In the genomic region with DNA sequence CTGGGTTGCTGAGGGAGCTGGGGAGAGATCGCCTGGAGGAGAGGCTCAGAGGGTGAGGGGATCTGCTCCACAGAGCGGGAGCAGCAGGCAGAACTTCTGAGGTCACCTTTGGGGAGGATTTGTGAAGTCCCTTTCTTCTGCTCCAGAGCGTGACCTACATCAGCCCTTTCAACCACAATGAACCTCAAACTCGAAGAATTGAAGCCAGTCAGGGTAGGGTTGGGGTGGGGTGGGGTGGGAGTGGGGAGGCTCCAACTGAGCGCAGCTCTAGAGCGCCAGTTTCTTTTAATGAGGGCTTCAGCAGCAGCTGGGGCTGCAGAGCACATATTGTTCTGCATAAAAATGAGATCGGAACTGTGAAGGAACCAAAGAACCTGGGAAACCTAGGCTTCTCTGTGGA, we compare ENCODE assay signal across 13 mouse cellular contexts. TPM values are rescaled to one million over a fixed set of nuclear protein-coding genes. Genes with fewer than 3 reads are reported as not detected.
A peak's percentile ranks its signal among the peaks of the same experiment; 100 is the strongest.
DNase-seq lines count a peak whose midpoint lies in the region; ATAC-seq and TF ChIP-seq lines count a peak whose summit lies in the region.
"Had no signal": no experiment of that assay in that cellular context is flagged by ENCODE, and none has a peak within 500 bp of the region (broad histone marks: within the 10 kb centered on the region; RNA-seq: fewer than 3 reads in every experiment).

No protein-coding gene starts in this region.

- no peaks in the 10 kb centered on the region for H3K9me3 ChIP-seq in embryonic facial prominence, embryonic 14.5 days (ENCODE audit: control insufficient read depth, low read length)
- H3K9me3 ChIP-seq in hindbrain, postnatal 0 days (ENCODE audit: low read length): no peaks in the 10 kb centered on the region
- no peaks in the 10 kb centered on the region for H3K9me3 ChIP-seq in midbrain, embryonic 16.5 days (replicated peaks; ENCODE audit: control insufficient read depth, low read length, poor library complexity, severe bottlenecking)
- H3K9me3 ChIP-seq in heart, embryonic 11.5 days (replicated peaks; ENCODE audit: control insufficient read depth, low read length): no peaks in the 10 kb centered on the region
- H3K9me3 ChIP-seq: heart, embryonic 13.5 days had no signal

- H3K27me3 ChIP-seq in embryonic facial prominence, embryonic 14.5 days (replicated peaks; ENCODE audit: control insufficient read depth, insufficient read depth, low read length): no peaks in the 10 kb centered on the region
- H3K27me3 ChIP-seq in hindbrain, postnatal 0 days (ENCODE audit: insufficient read depth, low read length): no peaks in the 10 kb centered on the region
- H3K27me3 ChIP-seq in midbrain, embryonic 16.5 days (ENCODE audit: control insufficient read depth, insufficient read depth, low read depth, low read length): no peaks in the 10 kb centered on the region
- H3K27me3 ChIP-seq in heart, embryonic 11.5 days (ENCODE audit: control insufficient read depth, insufficient read depth, low read length): no peaks in the 10 kb centered on the region

- H3K4me1 ChIP-seq in embryonic facial prominence, embryonic 14.5 days (ENCODE audit: control insufficient read depth, insufficient read depth, low read length): 0 out of 2 replicates have a peak, but pooled peaks cover 3% of the 10 kb centered on the region
- H3K4me1 ChIP-seq in hindbrain, postnatal 0 days (ENCODE audit: insufficient read depth, low read length): peaks cover 8% of the 10 kb centered on the region; the same call in 1 of the 2 replicates
- peaks cover 5% of the 10 kb centered on the region for H3K4me1 ChIP-seq in midbrain, embryonic 16.5 days (ENCODE audit: control insufficient read depth, insufficient read depth, low read length)
- no peaks in the 10 kb centered on the region for H3K4me1 ChIP-seq in heart, embryonic 11.5 days (ENCODE audit: control insufficient read depth, insufficient read depth, low read length)
- H3K4me1 ChIP-seq: heart, embryonic 13.5 days had no signal

- WGBS in embryonic facial prominence, embryonic 14.5 days: 15% methylated on average over 7 of the region's 7 CpGs
- WGBS in hindbrain, postnatal 0 days: 7% methylated on average over 7 of the region's 7 CpGs
- WGBS in midbrain, embryonic 16.5 days: 8% methylated on average over 7 of the region's 7 CpGs
- WGBS in heart, embryonic 11.5 days (ENCODE audit: insufficient replicate concordance): 46% methylated on average over 7 of the region's 7 CpGs

- TF ChIP-seq CTCF in hindbrain, postnatal 0 days (IDR thresholded peaks at IDR 0.05; ENCODE audit: low read depth): no peak

- intact Hi-C loops in left cerebral cortex, postnatal 25 days (cut with DNase I): loop anchor here (10.0 kb wide), 1 partner anchor 276 kb away; a partner anchor contains a TSS
- intact Hi-C loops in left cerebral cortex, postnatal 4 days (cut with DNase I): loop anchor here (5.0 kb wide), 1 partner anchor 278 kb away; a partner anchor contains a TSS

- no peaks in the 10 kb centered on the region for H3K36me3 ChIP-seq in embryonic facial prominence, embryonic 14.5 days (ENCODE audit: control insufficient read depth, insufficient read depth, low read length)
- no peaks in the 10 kb centered on the region for H3K36me3 ChIP-seq in hindbrain, postnatal 0 days (ENCODE audit: insufficient read depth, low read length)
- no peaks in the 10 kb centered on the region for H3K36me3 ChIP-seq in midbrain, embryonic 16.5 days (ENCODE audit: control insufficient read depth, insufficient read depth, low read length)
- no peaks in the 10 kb centered on the region for H3K36me3 ChIP-seq in heart, embryonic 11.5 days (ENCODE audit: control insufficient read depth, insufficient read depth, low read length)
- H3K36me3 ChIP-seq: heart, embryonic 13.5 days had no signal

- peak; percentile 49 to 61 for DNase-seq in left cerebral cortex, postnatal 25 days (ENCODE audit: low spot score in 2 of 2)
- DNase-seq in left cerebral cortex, postnatal 4 days: no peak
- DNase-seq in embryonic facial prominence, embryonic 14.5 days (ENCODE audit: low spot score): peak; percentile 35
- DNase-seq in hindbrain, postnatal 0 days (ENCODE audit: low spot score): peak; percentile 39
- no peak for DNase-seq in kidney, adult 8-10 months
- DNase-seq in spleen, adult 12 weeks (ENCODE audit: low spot score): no peak
- DNase-seq: adrenal gland, postnatal 10 days; thymus, postnatal 14 days had no signal

- H3K27ac ChIP-seq in embryonic facial prominence, embryonic 14.5 days (replicated peaks; ENCODE audit: low read depth, low read length): no peak overlapping the region
- H3K27ac ChIP-seq in hindbrain, postnatal 0 days: 0 out of 2 replicates have a peak overlapping the region, but pooled peaks have one; percentile 29
- no peak overlapping the region for H3K27ac ChIP-seq in midbrain, embryonic 16.5 days (ENCODE audit: low read length)
- no peak overlapping the region for H3K27ac ChIP-seq in heart, embryonic 11.5 days (ENCODE audit: low read depth, low read length)
- H3K27ac ChIP-seq: heart, embryonic 13.5 days; liver, embryonic 14.5 days had no signal

- 0 out of 2 replicates have a peak overlapping the region, but pooled peaks have one; percentile 40 for H3K9ac ChIP-seq in embryonic facial prominence, embryonic 14.5 days (ENCODE audit: low read depth, low read length)
- H3K9ac ChIP-seq in hindbrain, postnatal 0 days (replicated peaks; ENCODE audit: low read length): no peak overlapping the region
- H3K9ac ChIP-seq in midbrain, embryonic 16.5 days (ENCODE audit: low read depth, low read length): no peak overlapping the region
- no peak overlapping the region for H3K9ac ChIP-seq in heart, embryonic 11.5 days (ENCODE audit: low read depth, low read length)
- H3K9ac ChIP-seq: heart, embryonic 13.5 days; liver, embryonic 14.5 days had no signal

- no peak overlapping the region for H3K4me3 ChIP-seq in embryonic facial prominence, embryonic 14.5 days (ENCODE audit: low read depth, low read length)
- no peak overlapping the region for H3K4me3 ChIP-seq in hindbrain, postnatal 0 days (ENCODE audit: low read length)
- no peak overlapping the region for H3K4me3 ChIP-seq in midbrain, embryonic 16.5 days (ENCODE audit: low read depth, low read length)
- no peak overlapping the region for H3K4me3 ChIP-seq in heart, embryonic 11.5 days (ENCODE audit: low read depth, low read length)
- H3K4me3 ChIP-seq: heart, embryonic 13.5 days had no signal

- ATAC-seq in embryonic facial prominence, embryonic 14.5 days (ENCODE audit: low read depth): peak; percentile 53; the same call in 1 of the 2 replicates
- peak; percentile 60 for ATAC-seq in hindbrain, postnatal 0 days
- ATAC-seq in midbrain, embryonic 16.5 days: peak; percentile 41; the same call in 1 of the 2 replicates
- no peak for ATAC-seq in heart, embryonic 11.5 days (replicated peaks; ENCODE audit: insufficient number of reproducible peaks, low FRiP score, low TSS enrichment)

- H3K4me2 ChIP-seq in embryonic facial prominence, embryonic 14.5 days (ENCODE audit: low read depth, low read length): no peak overlapping the region
- no peak overlapping the region for H3K4me2 ChIP-seq in hindbrain, postnatal 0 days (ENCODE audit: low read depth, low read length)
- peak overlapping the region; percentile 11; the same call in 1 of the 2 replicates for H3K4me2 ChIP-seq in midbrain, embryonic 16.5 days (ENCODE audit: low read length)
- no peak overlapping the region for H3K4me2 ChIP-seq in heart, embryonic 11.5 days
- H3K4me2 ChIP-seq: heart, embryonic 13.5 days had no signal

RNA-seq across cellular contexts. Expression of a gene that starts 7.9 kb away (rescaled TPM):
- not detected for total RNA-seq in left cerebral cortex, postnatal 25 days (2021)
- total RNA-seq in left cerebral cortex, postnatal 4 days (2021): not detected
- polyA plus RNA-seq in embryonic facial prominence, embryonic 14.5 days (2014; fragmentation: Nextera tagmentation; extraction: Ambion mirVana): not detected in 2 replicates
- total RNA-seq in hindbrain, postnatal 0 days (2014; rRNA removed): not detected in 2 replicates
- not detected in 2 replicates for polyA plus RNA-seq in hindbrain, postnatal 0 days (2015; fragmentation: Nextera tagmentation; extraction: Ambion mirVana)
- not detected in 2 replicates for polyA plus RNA-seq in midbrain, embryonic 16.5 days (2015; fragmentation: Nextera tagmentation; extraction: Ambion mirVana)
- polyA plus RNA-seq in heart, embryonic 11.5 days (2014; fragmentation: Nextera tagmentation; extraction: Ambion mirVana): not detected in 2 replicates
- total RNA-seq: adrenal gland, postnatal 10 days had no signal
- polyA plus RNA-seq: frontal cortex, adult 2 months; heart, embryonic 13.5 days had no signal

RNA-seq across cellular contexts. Expression of a gene that starts 26.5 kb away (rescaled TPM):
- 100 to 1,000 TPM; 234 to 260 TPM for total RNA-seq in left cerebral cortex, postnatal 25 days (2021)
- 10 to 100 TPM; 80.6 to 81.3 TPM for total RNA-seq in left cerebral cortex, postnatal 4 days (2021)
- polyA plus RNA-seq in embryonic facial prominence, embryonic 14.5 days (2014; fragmentation: Nextera tagmentation; extraction: Ambion mirVana): 226 and 261 TPM in 2 replicates
- total RNA-seq in hindbrain, postnatal 0 days (2014; rRNA removed): 164 and 179 TPM in 2 replicates
- polyA plus RNA-seq in hindbrain, postnatal 0 days (2015; fragmentation: Nextera tagmentation; extraction: Ambion mirVana): 383 and 384 TPM in 2 replicates
- polyA plus RNA-seq in midbrain, embryonic 16.5 days (2015; fragmentation: Nextera tagmentation; extraction: Ambion mirVana): 225 and 239 TPM in 2 replicates
- polyA plus RNA-seq in heart, embryonic 11.5 days (2014; fragmentation: Nextera tagmentation; extraction: Ambion mirVana): 131 TPM in 2 replicates

Comparison
In these comparisons a context has a peak if more than half of its experiments do, and no peak if none do; other contexts are left out.
1. DNase-seq: peak in left cerebral cortex, postnatal 25 days (2 of 2), embryonic facial prominence, embryonic 14.5 days (single experiment) and hindbrain, postnatal 0 days (single experiment); none in left cerebral cortex, postnatal 4 days (single experiment), kidney, adult 8-10 months (0 of 2) and spleen, adult 12 weeks (single experiment).